Mouse (Mus musculus) adrenal gland, adult (tissue): ENCODE data around the gene Dbx1.

ENCODE experiments used
- DNase-seq, 2 experiments: peaks; one replicate each; pipeline ENCODE4 v3.0.0; 2022 to 2023; ENCODE audit warnings: low spot score in 1 of 2; ENCODE audit not compliant: inconsistent age in 2 of 2

The Dbx1 gene

DNA sequence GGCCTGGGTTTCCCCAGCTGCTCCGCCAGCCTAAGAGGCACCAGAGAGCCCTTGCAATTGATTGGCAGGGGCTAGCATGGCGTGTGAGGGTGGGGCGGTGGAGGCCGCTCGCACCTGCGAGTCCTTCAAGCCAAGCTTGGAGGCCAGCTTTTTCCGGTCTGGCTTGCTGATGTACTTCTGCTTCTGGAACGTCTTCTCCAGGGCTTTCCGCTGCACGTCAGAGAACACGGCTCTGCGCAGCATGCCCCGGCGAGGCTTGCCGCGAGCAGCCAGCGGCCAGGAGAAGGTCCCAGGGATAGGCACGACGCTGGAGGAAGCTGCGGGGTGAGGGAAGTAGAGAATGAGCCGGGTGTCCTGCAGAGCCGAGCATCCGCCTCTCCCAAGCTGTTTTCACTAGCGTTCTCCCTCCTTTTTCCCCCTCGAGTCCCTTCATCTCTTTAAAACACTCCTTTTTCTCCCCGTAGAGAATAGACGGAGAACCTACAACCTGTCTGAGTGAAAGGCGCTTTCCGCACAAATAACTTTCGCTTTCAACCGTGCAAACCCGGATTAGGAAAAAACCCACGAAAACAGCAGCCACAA is 3.2 kb downstream of the Dbx1 start:
- peak; percentile 23 to 64 for DNase-seq

GRCm38 (mm10) chr7:49632391-49632790 is 4.3 kb downstream of the Dbx1 start:
- no peak for DNase-seq

- DNase-seq = no peak
Observed at GRCm38 (mm10) chr7:49631885-49632284, 4.8 kb downstream of the Dbx1 start.

GRCm38 (mm10) chr7:49620160-49620559 is 16.5 kb downstream of the Dbx1 start:
- no peak for DNase-seq

GRCm38 (mm10) chr7:49617087-49617486 is 19.6 kb downstream of the Dbx1 start:
- DNase-seq = no peak

DNA sequence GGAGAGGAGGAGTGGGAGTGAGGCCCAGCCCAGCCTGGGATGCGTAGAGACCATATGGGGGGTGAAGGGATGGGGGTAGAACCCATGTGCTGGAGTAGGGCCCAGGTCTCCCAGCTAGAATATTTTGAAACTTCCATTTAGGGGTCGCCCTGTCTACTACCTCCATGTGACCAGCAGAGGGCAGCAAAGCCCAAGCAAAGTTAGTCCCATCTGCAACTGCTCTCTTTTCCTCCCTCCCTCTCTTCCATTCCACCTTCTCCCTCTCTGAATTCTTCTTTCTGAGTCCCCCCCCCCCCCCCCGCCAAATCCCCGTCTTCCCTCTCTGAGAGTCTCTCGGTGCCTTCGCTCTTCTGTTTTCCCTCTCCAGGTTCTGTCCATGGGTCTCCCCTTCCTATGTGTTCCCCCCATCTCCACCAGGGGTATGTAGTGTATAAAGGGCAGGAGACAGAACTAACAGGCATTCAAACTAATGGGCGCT is 20.4 kb downstream of the Dbx1 start:
- peak; percentile 40 to 73 for DNase-seq

GRCm38 (mm10) chr7:49604965-49605795 is 31.5 kb downstream of the Dbx1 start:
- peak; percentile 64 to 81 for DNase-seq

GRCm38 (mm10) chr7:49604244-49604643 is 32.4 kb downstream of the Dbx1 start:
- DNase-seq = no peak

GRCm38 (mm10) chr7:49601191-49601975 is 35.3 kb downstream of the Dbx1 start:
- peak; percentile 69 to 84 for DNase-seq

GRCm38 (mm10) chr7:49599950-49600349 is 36.7 kb downstream of the Dbx1 start:
- DNase-seq = no peak

DNA sequence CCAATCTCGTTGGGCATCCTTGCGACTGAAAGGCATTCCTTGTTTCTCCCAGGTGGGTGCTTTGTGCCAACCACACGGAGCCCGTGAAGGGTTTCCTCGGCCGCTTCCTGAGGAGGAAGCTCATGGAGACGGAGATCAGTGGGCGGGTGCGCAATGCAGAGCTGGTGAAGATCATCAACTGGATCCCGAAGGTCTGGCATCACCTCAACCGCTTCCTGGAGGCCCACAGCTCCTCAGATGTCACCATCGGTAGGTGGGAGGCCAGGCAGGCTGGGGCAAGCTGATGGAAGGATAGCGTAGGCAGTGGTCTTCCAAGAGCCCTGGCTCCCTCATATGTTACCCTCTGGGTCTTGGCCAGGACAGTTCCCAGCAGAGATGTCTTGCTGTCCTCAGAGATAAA is 38.4 kb downstream of the Dbx1 start:
- DNase-seq = no peak

- no peak for DNase-seq
Observed at GRCm38 (mm10) chr7:49597776-49598175, 38.9 kb downstream of the Dbx1 start.

DNA sequence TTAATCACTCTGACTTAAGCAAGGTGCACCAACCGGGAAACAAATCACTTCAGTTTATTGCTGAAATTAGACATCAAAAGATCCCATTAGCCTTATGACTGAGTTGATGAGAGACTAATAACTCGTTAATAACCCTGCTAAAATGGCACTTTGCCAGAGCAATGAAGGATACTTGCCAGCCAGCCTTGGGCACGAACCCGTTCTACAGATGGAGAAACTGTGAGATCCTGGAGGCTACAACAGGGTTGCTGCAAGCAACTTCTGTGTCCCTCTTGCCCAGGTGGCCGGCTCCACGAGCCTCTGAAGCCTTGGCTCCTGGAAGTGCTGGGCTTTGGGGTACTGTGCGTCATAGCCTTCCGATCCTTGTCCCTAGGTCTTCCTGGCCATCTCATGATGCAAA is 47.0 kb downstream of the Dbx1 start:
- no peak for DNase-seq

GRCm38 (mm10) chr7:49586530-49587120 is 50.0 kb downstream of the Dbx1 start:
- no peak for DNase-seq

GRCm38 (mm10) chr7:49583176-49583575 is 53.5 kb downstream of the Dbx1 start:
- DNase-seq = no peak

- no peak for DNase-seq
Observed at GRCm38 (mm10) chr7:49582551-49582950, 54.1 kb downstream of the Dbx1 start.

DNA sequence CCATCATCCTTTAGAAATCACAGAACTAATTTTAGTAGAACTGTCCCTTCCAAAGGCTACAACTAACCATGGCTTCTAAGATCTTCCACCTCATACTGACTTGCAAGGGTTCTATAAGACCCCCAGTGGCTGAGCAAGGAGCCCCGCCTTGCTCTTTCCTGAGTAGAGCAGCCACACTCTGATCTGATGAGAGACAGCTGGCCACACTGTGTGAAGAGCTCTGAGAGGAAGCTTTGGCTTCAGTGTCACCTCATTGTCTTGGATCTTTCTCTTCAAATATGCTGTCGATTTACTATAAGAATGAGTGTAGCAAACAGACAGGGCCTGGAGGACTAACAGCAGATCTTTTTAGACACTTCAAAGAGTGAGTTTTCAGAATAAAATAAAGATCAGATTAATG is 54.7 kb downstream of the Dbx1 start:
- no peak for DNase-seq
